Mouse (Mus musculus) heart, embryonic 16.5 days (tissue): ENCODE measurements around the gene Cabcoco1. TPM values are rescaled to one million over a fixed set of nuclear protein-coding genes. Genes with fewer than 3 reads are reported as not detected.
A peak's percentile ranks its signal among the peaks of the same experiment; 100 is the strongest.

Experiments used
- ATAC-seq: fragments of 200-750 bp; cut with Nextera tagmentation; replicated peaks from 2 replicates; pipeline ENCODE4 v1.8.0; 2017; ENCODE audit warnings: moderate number of reproducible peaks; ENCODE audit not compliant: insufficient read depth, low FRiP score; ENCODE audit errors: extremely low read depth
- H3K27ac ChIP-seq: fragments of 300-500 bp; sonication (generic); 2 replicates; pipeline ENCODE4 v1.5.1; 2014; ENCODE audit warnings: mild to moderate bottlenecking, low read length, control low read depth, moderate library complexity
- H3K27me3 ChIP-seq: fragments of 300-500 bp; sonication (generic); 2 replicates; pipeline ENCODE4 v1.6.1; 2014; ENCODE audit warnings: low read length, mixed read lengths; ENCODE audit not compliant: control insufficient read depth, insufficient read depth
- H3K36me3 ChIP-seq: fragments of 300-500 bp; sonication (generic); 2 replicates; pipeline ENCODE4 v1.6.1; 2014; ENCODE audit not compliant: control insufficient read depth, insufficient read depth
- H3K4me1 ChIP-seq: fragments of 300-500 bp; sonication (generic); 2 replicates; pipeline ENCODE4 v1.6.1; 2014; ENCODE audit warnings: low read length, mixed read lengths; ENCODE audit not compliant: control insufficient read depth, insufficient read depth
- H3K4me2 ChIP-seq: fragments of 300-500 bp; sonication (generic); 2 replicates; pipeline ENCODE4 v1.6.1; 2014; ENCODE audit warnings: low read depth, mild to moderate bottlenecking, control low read depth, low read length
- H3K4me3 ChIP-seq: fragments of 300-500 bp; sonication (generic); 2 replicates; pipeline ENCODE4 v1.5.1; 2014; ENCODE audit warnings: mild to moderate bottlenecking, control low read depth, low read length
- H3K9ac ChIP-seq: fragments of 300-500 bp; sonication (generic); 2 replicates; pipeline ENCODE4 v1.6.1; 2014; ENCODE audit warnings: low read length, control low read depth
- H3K9me3 ChIP-seq: fragments of 300-500 bp; sonication (generic); replicated peaks from 2 replicates; pipeline ENCODE4 v1.6.1; 2016; ENCODE audit warnings: low read length; ENCODE audit not compliant: control insufficient read depth
- WGBS: fragments of 180-500 bp; shearing (Covaris S2); extraction: QIAGEN DNeasy Blood & Tissue Kit; methylation state at CpG from one replicate; pipeline ENCODE4 v1.1.7; 2014; 5-methylcytosine and 5-hydroxymethylcytosine counted together
- polyA plus RNA-seq: library from polyadenylated mRNA; unstranded; fragments of >200 nt; fragmentation: Nextera tagmentation; extraction: Ambion mirVana; gene quantifications from 2 replicates; pipeline ENCODE4 v1.2.1, GENCODE M21; 2015

Gene Cabcoco1
- polyA plus RNA-seq, 1 experiment from 2014 or later, result 42.8 TPM

GRCm38 (mm10) chr10:68490781-68491180 lies 50.9 kb downstream of the Cabcoco1 start:
- no peak for ATAC-seq
- no peak overlapping the region for H3K4me3 ChIP-seq
- no peak overlapping the region for H3K9ac ChIP-seq
- no peaks in the 10 kb centered on the region for H3K36me3 ChIP-seq
- H3K27ac ChIP-seq, result no peak overlapping the region
- no peak overlapping the region for H3K4me2 ChIP-seq
- WGBS, result 43% methylated on average over 6 of the region's 6 CpGs
- peaks cover 4% of the 10 kb centered on the region; the same call in 1 of the 2 replicates for H3K4me1 ChIP-seq
- H3K27me3 ChIP-seq, result no peaks in the 10 kb centered on the region
- no peaks in the 10 kb centered on the region for H3K9me3 ChIP-seq

- Histone ChIP-seq H3K36me3 (no peaks in the 10 kb centered on the region), H3K27me3 (no peaks in the 10 kb centered on the region), H3K9me3 (no peaks in the 10 kb centered on the region), H3K4me2 (no peak overlapping the region), H3K27ac (no peak overlapping the region), H3K4me3 (no peak overlapping the region), H3K9ac (no peak overlapping the region), H3K4me1 (no peaks in the 10 kb centered on the region)
- ATAC-seq, result no peak
- WGBS, result 65% methylated on average over 8 of the region's 8 CpGs
Measured at GRCm38 (mm10) chr10:68472799-68473198, 68.9 kb downstream of the Cabcoco1 start.

GRCm38 (mm10) chr10:68465737-68466327 lies 75.9 kb downstream of the Cabcoco1 start:
- Histone ChIP-seq H3K36me3 (no peaks in the 10 kb centered on the region), H3K4me1 (no peaks in the 10 kb centered on the region), H3K4me2 (no peak overlapping the region), H3K9ac (no peak overlapping the region), H3K27ac (no peak overlapping the region), H3K9me3 (no peaks in the 10 kb centered on the region), H3K27me3 (no peaks in the 10 kb centered on the region), H3K4me3 (no peak overlapping the region)
- no peak for ATAC-seq
- 79% methylated on average over 4 of the region's 4 CpGs for WGBS

- H3K9me3 ChIP-seq, result no peaks in the 10 kb centered on the region
- no peak overlapping the region for H3K27ac ChIP-seq
- no peaks in the 10 kb centered on the region for H3K4me1 ChIP-seq
- ATAC-seq, result no peak
- no peak overlapping the region for H3K4me2 ChIP-seq
- WGBS, result 26% methylated on average over 7 of the region's 7 CpGs
- no peaks in the 10 kb centered on the region for H3K36me3 ChIP-seq
- no peak overlapping the region for H3K9ac ChIP-seq
- H3K27me3 ChIP-seq, result no peaks in the 10 kb centered on the region
- no peak overlapping the region for H3K4me3 ChIP-seq
Measured at GRCm38 (mm10) chr10:68464943-68465342, 76.8 kb downstream of the Cabcoco1 start.

- no peaks in the 10 kb centered on the region for H3K27me3 ChIP-seq
- H3K36me3 ChIP-seq, result no peaks in the 10 kb centered on the region
- no peak overlapping the region for H3K9ac ChIP-seq
- H3K4me1 ChIP-seq, result no peaks in the 10 kb centered on the region
- H3K4me3 ChIP-seq, result no peak overlapping the region
- ATAC-seq, result no peak
- 71% methylated on average over 11 of the region's 11 CpGs for WGBS
- H3K27ac ChIP-seq, result no peak overlapping the region
- H3K4me2 ChIP-seq, result no peak overlapping the region
- H3K9me3 ChIP-seq, result no peaks in the 10 kb centered on the region
Measured at GRCm38 (mm10) chr10:68459784-68460183, 81.9 kb downstream of the Cabcoco1 start.

- peaks cover 2% of the 10 kb centered on the region; the same call in 1 of the 2 replicates for H3K36me3 ChIP-seq
- no peak overlapping the region for H3K4me2 ChIP-seq
- 87% methylated on average over 7 of the region's 7 CpGs for WGBS
- no peaks in the 10 kb centered on the region for H3K27me3 ChIP-seq
- H3K4me3 ChIP-seq, result no peak overlapping the region
- peaks cover 4% of the 10 kb centered on the region; the same call in 1 of the 2 replicates for H3K9me3 ChIP-seq
- no peak overlapping the region for H3K27ac ChIP-seq
- no peak overlapping the region for H3K9ac ChIP-seq
- no peak for ATAC-seq
- no peaks in the 10 kb centered on the region for H3K4me1 ChIP-seq
Measured at GRCm38 (mm10) chr10:68457019-68457418, 84.7 kb downstream of the Cabcoco1 start.

GRCm38 (mm10) chr10:68454541-68454940 lies 87.2 kb downstream of the Cabcoco1 start:
- Histone ChIP-seq H3K9ac (no peak overlapping the region), H3K27me3 (no peaks in the 10 kb centered on the region), H3K27ac (no peak overlapping the region), H3K9me3 (peaks cover 4% of the 10 kb centered on the region; the same call in 1 of the 2 replicates), H3K4me3 (no peak overlapping the region), H3K4me1 (no peaks in the 10 kb centered on the region), H3K4me2 (no peak overlapping the region), H3K36me3 (peaks cover 2% of the 10 kb centered on the region; the same call in 1 of the 2 replicates)
- ATAC-seq, result no peak

- H3K9me3 ChIP-seq, result no peaks in the 10 kb centered on the region
- WGBS, result 24% methylated on average over 5 of the region's 5 CpGs
- no peaks in the 10 kb centered on the region for H3K27me3 ChIP-seq
- H3K4me3 ChIP-seq, result no peak overlapping the region
- H3K4me2 ChIP-seq, result no peak overlapping the region
- peaks cover 20% of the 10 kb centered on the region for H3K4me1 ChIP-seq
- H3K9ac ChIP-seq, result no peak overlapping the region
- peak; percentile 79 for ATAC-seq
- H3K27ac ChIP-seq, result peak overlapping the region; percentile 51
- no peaks in the 10 kb centered on the region for H3K36me3 ChIP-seq
Measured at GRCm38 (mm10) chr10:68446797-68447125, 94.9 kb downstream of the Cabcoco1 start.

- peak overlapping the region; percentile 36 for H3K4me2 ChIP-seq
- no peak overlapping the region for H3K4me3 ChIP-seq
- 24% methylated on average over 15 of the region's 15 CpGs for WGBS
- no peaks in the 10 kb centered on the region for H3K27me3 ChIP-seq
- H3K4me1 ChIP-seq, result peaks cover 20% of the 10 kb centered on the region
- no peaks in the 10 kb centered on the region for H3K9me3 ChIP-seq
- ATAC-seq, result peak; percentile 11; the same call in 1 of the 2 replicates
- H3K27ac ChIP-seq, result peak overlapping the region; percentile 51
- H3K9ac ChIP-seq, result no peak overlapping the region
- H3K36me3 ChIP-seq, result no peaks in the 10 kb centered on the region
Measured at GRCm38 (mm10) chr10:68445876-68446796, 95.6 kb downstream of the Cabcoco1 start.
